Mouse (Mus musculus) kidney, embryonic 15.5 days (tissue): Measurements from ENCODE around the gene Fhdc1. TPM values are rescaled to one million over a fixed set of nuclear protein-coding genes. Genes with fewer than 3 reads are reported as not detected.

Source experiments
- ATAC-seq: fragments of 200-750 bp; cut with Nextera tagmentation; replicated peaks from 2 replicates; pipeline ENCODE4 v1.8.0; 2017; ENCODE audit warnings: moderate TSS enrichment; ENCODE audit not compliant: low FRiP score
- H3K27ac ChIP-seq: fragments of 300-500 bp; sonication (generic); 2 replicates; pipeline ENCODE4 v1.5.1; 2015; ENCODE audit warnings: mild to moderate bottlenecking, inconsistent platforms
- H3K27me3 ChIP-seq: fragments of 300-500 bp; sonication (generic); 2 replicates; pipeline ENCODE4 v1.6.1; 2015; ENCODE audit warnings: inconsistent platforms
- H3K36me3 ChIP-seq: fragments of 300-500 bp; sonication (generic); 2 replicates; pipeline ENCODE4 v1.6.1; 2015; ENCODE audit warnings: inconsistent platforms
- H3K4me1 ChIP-seq: fragments of 300-500 bp; sonication (generic); 2 replicates; pipeline ENCODE4 v1.6.1; 2015; ENCODE audit warnings: inconsistent platforms
- H3K4me2 ChIP-seq: fragments of 300-500 bp; sonication (generic); 2 replicates; pipeline ENCODE4 v1.6.1; 2015; ENCODE audit warnings: moderate library complexity, mild to moderate bottlenecking, inconsistent platforms
- H3K4me3 ChIP-seq: fragments of 300-500 bp; sonication (generic); replicated peaks from 2 replicates; pipeline ENCODE4 v1.5.1; 2015; ENCODE audit warnings: mild to moderate bottlenecking, inconsistent platforms
- H3K9ac ChIP-seq: fragments of 300-500 bp; sonication (generic); 2 replicates; pipeline ENCODE4 v1.6.1; 2015; ENCODE audit warnings: mild to moderate bottlenecking, inconsistent platforms
- H3K9me3 ChIP-seq: fragments of 300-500 bp; sonication (generic); replicated peaks from 2 replicates; pipeline ENCODE4 v1.6.1; 2016; ENCODE audit warnings: inconsistent platforms
- WGBS: fragments of 180-500 bp; shearing (Covaris S2); methylation state at CpG from one replicate; pipeline ENCODE4 v1.1.7; 2015; ENCODE audit warnings: mixed read lengths; 5-methylcytosine and 5-hydroxymethylcytosine counted together
- polyA plus RNA-seq: library from polyadenylated mRNA; unstranded; fragments of >200 nt; fragmentation: Nextera tagmentation; extraction: Ambion mirVana; gene quantifications from 2 replicates; pipeline ENCODE4 v1.2.1, GENCODE M21; 2015

Gene Fhdc1
- polyA plus RNA-seq, result 3.3 and 5.3 TPM in 2 replicates

GRCm38 (mm10) chr3:84480006-84480897, at the start of gene Fhdc1:
Gene Fhdc1, minus strand, starts transcription at chr3:84480429.
- Histone ChIP-seq H3K4me3 (peak within 1 kb of the TSS; percentile 69), H3K27me3 (peaks cover 55% of the 10 kb centered on the region), H3K36me3 (no peaks in the 10 kb centered on the region), H3K4me1 (peaks cover 31% of the 10 kb centered on the region), H3K9me3 (no peaks in the 10 kb centered on the region), H3K9ac (peak within 1 kb of the TSS; percentile 60), H3K4me2 (peak within 1 kb of the TSS; percentile 100), H3K27ac (0 out of 2 replicates have a peak within 1 kb of the TSS, but pooled peaks have one; percentile 32)
- peak; percentile 90 for ATAC-seq
- WGBS, result under 1% methylated on average over 81 of the region's 82 CpGs

- no peaks in the 10 kb centered on the region for H3K27me3 ChIP-seq
- WGBS, result 79% methylated on average over 2 of the region's 2 CpGs
- no peaks in the 10 kb centered on the region for H3K4me1 ChIP-seq
- H3K36me3 ChIP-seq, result peaks cover 23% of the 10 kb centered on the region
- H3K27ac ChIP-seq, result no peak overlapping the region
- no peak for ATAC-seq
- H3K4me3 ChIP-seq, result no peak overlapping the region
- H3K9ac ChIP-seq, result no peak overlapping the region
- H3K9me3 ChIP-seq, result no peaks in the 10 kb centered on the region
- H3K4me2 ChIP-seq, result no peak overlapping the region
Observed at GRCm38 (mm10) chr3:84529021-84529420, 48.8 kb upstream of the Fhdc1 start.

GRCm38 (mm10) chr3:84524952-84525351, 44.7 kb upstream of the Fhdc1 start:
- H3K36me3 ChIP-seq, result peaks cover 15% of the 10 kb centered on the region
- no peak overlapping the region for H3K27ac ChIP-seq
- H3K4me2 ChIP-seq, result no peak overlapping the region
- H3K9ac ChIP-seq, result no peak overlapping the region
- 84% methylated on average over 1 of the region's 1 CpGs for WGBS
- no peak for ATAC-seq
- H3K4me3 ChIP-seq, result no peak overlapping the region
- no peaks in the 10 kb centered on the region for H3K27me3 ChIP-seq
- H3K4me1 ChIP-seq, result no peaks in the 10 kb centered on the region
- no peaks in the 10 kb centered on the region for H3K9me3 ChIP-seq

GRCm38 (mm10) chr3:84516163-84516562, 35.9 kb upstream of the Fhdc1 start:
- Histone ChIP-seq H3K9me3 (no peaks in the 10 kb centered on the region), H3K27ac (no peak overlapping the region), H3K4me1 (no peaks in the 10 kb centered on the region), H3K36me3 (peaks cover 15% of the 10 kb centered on the region), H3K4me2 (no peak overlapping the region), H3K27me3 (no peaks in the 10 kb centered on the region), H3K9ac (no peak overlapping the region), H3K4me3 (no peak overlapping the region)
- no peak for ATAC-seq
- WGBS, result 89% methylated on average over 3 of the region's 3 CpGs

- no peaks in the 10 kb centered on the region for H3K9me3 ChIP-seq
- no peak for ATAC-seq
- no peak overlapping the region for H3K9ac ChIP-seq
- no peak overlapping the region for H3K27ac ChIP-seq
- 57% methylated on average over 6 of the region's 6 CpGs for whole genome bisulfite sequencing
- 0 out of 2 replicates have a peak, but pooled peaks cover 2% of the 10 kb centered on the region for H3K4me1 ChIP-seq
- no peak overlapping the region for H3K4me2 ChIP-seq
- H3K27me3 ChIP-seq, result no peaks in the 10 kb centered on the region
- 0 out of 2 replicates have a peak, but pooled peaks cover 8% of the 10 kb centered on the region for H3K36me3 ChIP-seq
- no peak overlapping the region for H3K4me3 ChIP-seq
Observed at GRCm38 (mm10) chr3:84512774-84513515, 32.7 kb upstream of the Fhdc1 start.

- no peak overlapping the region for H3K4me3 ChIP-seq
Observed at GRCm38 (mm10) chr3:84505193-84505592, 25.0 kb upstream of the Fhdc1 start.

GRCm38 (mm10) chr3:84504291-84504690, 24.1 kb upstream of the Fhdc1 start:
- Histone ChIP-seq H3K36me3 (peaks cover 23% of the 10 kb centered on the region), H3K4me1 (0 out of 2 replicates have a peak, but pooled peaks cover 2% of the 10 kb centered on the region), H3K4me3 (no peak overlapping the region), H3K4me2 (no peak overlapping the region), H3K9me3 (no peaks in the 10 kb centered on the region), H3K27me3 (no peaks in the 10 kb centered on the region), H3K9ac (no peak overlapping the region), H3K27ac (no peak overlapping the region)
- ATAC-seq, result no peak
- WGBS, result 93% methylated on average over 8 of the region's 8 CpGs

More at GRCm38 (mm10) chr3:84505193-84505592, 25.0 kb upstream of the Fhdc1 start:
- no peak for ATAC-seq
- no peak overlapping the region for H3K9ac ChIP-seq
- H3K4me2 ChIP-seq, result no peak overlapping the region
- H3K27me3 ChIP-seq, result no peaks in the 10 kb centered on the region
- 93% methylated on average over 4 of the region's 4 CpGs for WGBS
- 0 out of 2 replicates have a peak, but pooled peaks cover 2% of the 10 kb centered on the region for H3K4me1 ChIP-seq
- no peaks in the 10 kb centered on the region for H3K9me3 ChIP-seq
- no peak overlapping the region for H3K27ac ChIP-seq
- peaks cover 23% of the 10 kb centered on the region for H3K36me3 ChIP-seq

GRCm38 (mm10) chr3:84502101-84502500, 21.9 kb upstream of the Fhdc1 start:
- Histone ChIP-seq H3K9ac (no peak overlapping the region), H3K27me3 (no peaks in the 10 kb centered on the region), H3K36me3 (peaks cover 22% of the 10 kb centered on the region), H3K4me3 (no peak overlapping the region), H3K4me2 (no peak overlapping the region), H3K27ac (no peak overlapping the region), H3K9me3 (no peaks in the 10 kb centered on the region), H3K4me1 (0 out of 2 replicates have a peak, but pooled peaks cover 3% of the 10 kb centered on the region)
- WGBS, result 62% methylated on average over 2 of the region's 2 CpGs
- ATAC-seq, result no peak

GRCm38 (mm10) chr3:84500491-84500890, 20.3 kb upstream of the Fhdc1 start:
- H3K4me2 ChIP-seq, result no peak overlapping the region
- no peaks in the 10 kb centered on the region for H3K27me3 ChIP-seq
- no peak overlapping the region for H3K9ac ChIP-seq
- no peaks in the 10 kb centered on the region for H3K9me3 ChIP-seq
- H3K4me3 ChIP-seq, result no peak overlapping the region
- WGBS, result 88% methylated on average over 10 of the region's 10 CpGs
- H3K4me1 ChIP-seq, result 0 out of 2 replicates have a peak, but pooled peaks cover 3% of the 10 kb centered on the region
- no peak overlapping the region for H3K27ac ChIP-seq
- H3K36me3 ChIP-seq, result peaks cover 27% of the 10 kb centered on the region
- ATAC-seq, result no peak

- 44% methylated on average over 11 of the region's 11 CpGs for WGBS
- no peak for ATAC-seq
Observed at GRCm38 (mm10) chr3:84497718-84498117, 17.5 kb upstream of the Fhdc1 start.

GRCm38 (mm10) chr3:84492657-84493056, 12.4 kb upstream of the Fhdc1 start:
- Histone ChIP-seq H3K9me3 (no peaks in the 10 kb centered on the region), H3K4me3 (no peak overlapping the region), H3K27ac (no peak overlapping the region), H3K36me3 (peaks cover 16% of the 10 kb centered on the region), H3K4me2 (no peak overlapping the region), H3K9ac (no peak overlapping the region), H3K27me3 (no peaks in the 10 kb centered on the region), H3K4me1 (0 out of 2 replicates have a peak, but pooled peaks cover under 1% of the 10 kb centered on the region)
- WGBS, result 85% methylated on average over 8 of the region's 8 CpGs
- no peak for ATAC-seq

More at GRCm38 (mm10) chr3:84497718-84498117, 17.5 kb upstream of the Fhdc1 start:
- no peaks in the 10 kb centered on the region for H3K9me3 ChIP-seq
- H3K27me3 ChIP-seq, result no peaks in the 10 kb centered on the region
- H3K4me2 ChIP-seq, result no peak overlapping the region
- H3K4me3 ChIP-seq, result no peak overlapping the region
- H3K9ac ChIP-seq, result no peak overlapping the region
- H3K4me1 ChIP-seq, result 0 out of 2 replicates have a peak, but pooled peaks cover 3% of the 10 kb centered on the region
- H3K36me3 ChIP-seq, result peaks cover 18% of the 10 kb centered on the region
- H3K27ac ChIP-seq, result no peak overlapping the region

- Histone ChIP-seq H3K27me3 (no peaks in the 10 kb centered on the region), H3K4me1 (no peaks in the 10 kb centered on the region), H3K4me2 (no peak overlapping the region), H3K9me3 (no peaks in the 10 kb centered on the region), H3K36me3 (peaks cover 14% of the 10 kb centered on the region), H3K27ac (no peak overlapping the region), H3K4me3 (no peak overlapping the region), H3K9ac (no peak overlapping the region)
- ATAC-seq, result no peak
- 81% methylated on average over 4 of the region's 4 CpGs for WGBS
Observed at GRCm38 (mm10) chr3:84492148-84492547, 11.9 kb upstream of the Fhdc1 start.
